Mouse (Mus musculus) forebrain, embryonic 12.5 days (tissue): ENCODE measurements around the gene Myrip. TPM values are rescaled to one million over a fixed set of nuclear protein-coding genes. Genes with fewer than 3 reads are reported as not detected.
A peak's percentile ranks its signal among the peaks of the same experiment; 100 is the strongest.

Source experiments
- ATAC-seq: fragments of 200-750 bp; cut with Nextera tagmentation; 2 replicates; pipeline ENCODE4 v1.8.0; 2017; ENCODE audit warnings: moderate TSS enrichment; ENCODE audit not compliant: low FRiP score
- H3K27ac ChIP-seq: fragments of 300-500 bp; sonication (generic); 2 replicates; pipeline ENCODE4 v1.5.1; 2016; ENCODE audit warnings: mild to moderate bottlenecking
- H3K27me3 ChIP-seq: fragments of 300-500 bp; sonication (generic); 2 replicates; pipeline ENCODE4 v1.6.1; 2016; ENCODE audit warnings: mild to moderate bottlenecking
- H3K36me3 ChIP-seq: fragments of 300-500 bp; sonication (generic); replicated peaks from 2 replicates; pipeline ENCODE4 v1.6.1; 2016; ENCODE audit warnings: mild to moderate bottlenecking
- H3K4me1 ChIP-seq: fragments of 300-500 bp; sonication (generic); 2 replicates; pipeline ENCODE4 v1.6.1; 2016
- H3K4me2 ChIP-seq: fragments of 300-500 bp; sonication (generic); 2 replicates; pipeline ENCODE4 v1.6.1; 2016; ENCODE audit warnings: mild to moderate bottlenecking, moderate library complexity
- H3K4me3 ChIP-seq: fragments of 300-500 bp; sonication (generic); replicated peaks from 2 replicates; pipeline ENCODE4 v1.5.1; 2016; ENCODE audit warnings: mild to moderate bottlenecking
- H3K9ac ChIP-seq: fragments of 300-500 bp; sonication (generic); 2 replicates; pipeline ENCODE4 v1.6.1; 2016; ENCODE audit warnings: mild to moderate bottlenecking
- H3K9me3 ChIP-seq: fragments of 300-500 bp; sonication (generic); 2 replicates; pipeline ENCODE4 v1.6.1; 2016
- WGBS: fragments of 180-500 bp; shearing (Covaris S2); methylation state at CpG from one replicate; pipeline ENCODE4 v1.1.7; 2016; 5-methylcytosine and 5-hydroxymethylcytosine counted together
- polyA plus RNA-seq: library from polyadenylated mRNA; unstranded; fragments of >200 nt; fragmentation: Nextera tagmentation; extraction: Ambion mirVana; gene quantifications from 2 replicates; pipeline ENCODE4 v1.2.1, GENCODE M21; 2016

Gene Myrip
- polyA plus RNA-seq, 1 experiment from 2014 or later: 0.96 TPM

GRCm38 (mm10) chr9:120409663-120410181, 108.4 kb downstream of the Myrip start:
- Histone ChIP-seq H3K4me2 (0 out of 2 replicates have a peak overlapping the region, but pooled peaks have one; percentile 1), H3K27me3 (0 out of 2 replicates have a peak, but pooled peaks cover 11% of the 10 kb centered on the region), H3K9ac (no peak overlapping the region; the same call in 1 of the 2 replicates), H3K36me3 (no peaks in the 10 kb centered on the region), H3K4me1 (peaks cover 7% of the 10 kb centered on the region; the same call in 1 of the 2 replicates), H3K4me3 (no peak overlapping the region), H3K27ac (peak overlapping the region; percentile 46; the same call in 1 of the 2 replicates), H3K9me3 (no peaks in the 10 kb centered on the region)
- ATAC-seq: no peak
- 76% methylated on average over 17 of the region's 17 CpGs for WGBS

DNA sequence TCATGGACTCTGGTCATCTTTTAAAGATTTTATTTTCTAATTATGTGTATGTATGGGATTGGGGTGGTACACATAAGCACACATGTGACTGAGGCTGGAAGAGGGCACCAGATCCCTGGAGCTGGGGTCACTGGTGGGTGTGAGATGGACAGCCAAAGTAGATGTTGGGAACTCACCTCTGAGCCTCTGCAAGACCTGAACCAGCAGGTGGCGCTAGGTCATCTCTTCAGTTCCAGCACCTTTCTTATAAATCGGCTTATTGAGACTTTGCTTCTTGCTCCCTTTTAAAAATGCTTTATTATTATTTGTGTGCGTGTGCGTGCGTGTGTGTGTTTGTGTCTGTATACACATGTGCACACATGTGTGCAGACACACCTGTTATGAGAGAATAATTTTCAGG, 109.1 kb downstream of the Myrip start:
- no peaks in the 10 kb centered on the region for H3K36me3 ChIP-seq
- no peaks in the 10 kb centered on the region for H3K9me3 ChIP-seq
- peaks cover 7% of the 10 kb centered on the region; the same call in 1 of the 2 replicates for H3K4me1 ChIP-seq
- no peak for ATAC-seq
- 0 out of 2 replicates have a peak, but pooled peaks cover 11% of the 10 kb centered on the region for H3K27me3 ChIP-seq
- no peak overlapping the region for H3K27ac ChIP-seq
- H3K9ac ChIP-seq: no peak overlapping the region
- no peak overlapping the region for H3K4me3 ChIP-seq
- WGBS: 24% methylated on average over 5 of the region's 5 CpGs
- no peak overlapping the region for H3K4me2 ChIP-seq

DNA sequence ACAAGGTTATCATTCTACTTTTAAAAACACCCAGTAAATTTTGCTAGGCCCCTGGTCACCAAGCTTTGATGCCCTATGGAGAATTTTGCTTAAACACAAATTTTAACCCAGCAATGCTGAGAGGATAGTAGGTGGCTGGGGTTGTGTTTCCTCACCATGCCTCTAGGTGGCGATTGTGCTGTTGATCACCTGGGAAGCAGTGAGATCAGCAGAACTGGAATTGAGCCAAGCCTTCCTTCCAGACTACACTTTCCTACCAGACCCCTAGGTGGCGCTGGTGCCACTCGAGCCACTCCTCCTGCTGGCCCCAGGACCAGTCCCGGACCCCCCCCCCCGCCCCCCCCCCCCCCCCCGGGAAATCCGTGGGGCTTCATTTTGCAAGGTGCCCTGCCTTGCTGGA, 114.2 kb downstream of the Myrip start:
- Histone ChIP-seq H3K9me3 (no peaks in the 10 kb centered on the region), H3K36me3 (no peaks in the 10 kb centered on the region), H3K4me1 (no peaks in the 10 kb centered on the region), H3K27me3 (0 out of 2 replicates have a peak, but pooled peaks cover 11% of the 10 kb centered on the region), H3K27ac (no peak overlapping the region), H3K9ac (no peak overlapping the region), H3K4me2 (no peak overlapping the region), H3K4me3 (no peak overlapping the region)
- 0% methylated on average over 5 of the region's 7 CpGs for WGBS
- ATAC-seq: peak; percentile 44; the same call in 1 of the 2 replicates

- no peak overlapping the region for H3K4me2 ChIP-seq
- no peaks in the 10 kb centered on the region for H3K4me1 ChIP-seq
- H3K9ac ChIP-seq: no peak overlapping the region
- 0 out of 2 replicates have a peak, but pooled peaks cover 11% of the 10 kb centered on the region for H3K27me3 ChIP-seq
- H3K4me3 ChIP-seq: no peak overlapping the region
- 86% methylated on average over 5 of the region's 5 CpGs for WGBS
- H3K27ac ChIP-seq: no peak overlapping the region
- no peak for ATAC-seq
- H3K36me3 ChIP-seq: no peaks in the 10 kb centered on the region
- no peaks in the 10 kb centered on the region for H3K9me3 ChIP-seq
Measured at GRCm38 (mm10) chr9:120416151-120416550, 114.8 kb downstream of the Myrip start.

- 78% methylated on average over 5 of the region's 5 CpGs for WGBS
- H3K9ac ChIP-seq: no peak overlapping the region
- no peaks in the 10 kb centered on the region for H3K4me1 ChIP-seq
- H3K4me2 ChIP-seq: no peak overlapping the region
- H3K27ac ChIP-seq: no peak overlapping the region
- 0 out of 2 replicates have a peak, but pooled peaks cover 7% of the 10 kb centered on the region for H3K27me3 ChIP-seq
- no peaks in the 10 kb centered on the region for H3K36me3 ChIP-seq
- no peak overlapping the region for H3K4me3 ChIP-seq
- no peaks in the 10 kb centered on the region for H3K9me3 ChIP-seq
- no peak for ATAC-seq
Measured at GRCm38 (mm10) chr9:120416729-120417128, 115.4 kb downstream of the Myrip start.

DNA sequence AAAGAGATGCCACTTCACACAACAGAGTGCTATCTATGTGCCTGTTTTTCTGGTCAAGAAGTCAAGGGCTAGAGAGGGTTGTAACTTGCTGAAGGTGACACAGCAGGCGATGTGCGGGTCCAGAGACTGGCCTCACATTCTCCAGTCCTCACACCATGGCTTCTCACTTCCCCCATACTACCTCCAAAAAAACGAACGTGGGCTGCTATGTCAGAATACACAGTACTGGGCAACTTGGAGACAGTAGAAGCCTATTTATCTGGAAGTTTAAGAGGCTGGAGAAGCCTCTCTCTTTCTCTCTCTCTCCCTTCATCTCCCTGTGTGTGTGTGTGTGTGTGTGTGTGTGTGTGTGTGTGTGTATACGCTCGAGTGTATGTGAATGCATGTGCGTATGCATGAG, 117.3 kb downstream of the Myrip start:
- Histone ChIP-seq H3K4me3 (no peak overlapping the region), H3K27ac (no peak overlapping the region), H3K4me1 (no peaks in the 10 kb centered on the region), H3K27me3 (no peaks in the 10 kb centered on the region), H3K9ac (no peak overlapping the region), H3K9me3 (no peaks in the 10 kb centered on the region), H3K36me3 (no peaks in the 10 kb centered on the region), H3K4me2 (no peak overlapping the region)
- ATAC-seq: no peak
- 90% methylated on average over 5 of the region's 7 CpGs for WGBS

GRCm38 (mm10) chr9:120424567-120424966, 123.3 kb downstream of the Myrip start:
- Histone ChIP-seq H3K9me3 (no peaks in the 10 kb centered on the region), H3K36me3 (no peaks in the 10 kb centered on the region), H3K27ac (no peak overlapping the region), H3K27me3 (no peaks in the 10 kb centered on the region), H3K4me2 (no peak overlapping the region), H3K4me1 (no peaks in the 10 kb centered on the region), H3K9ac (no peak overlapping the region), H3K4me3 (no peak overlapping the region)
- 79% methylated on average over 7 of the region's 7 CpGs for WGBS
- ATAC-seq: no peak

DNA sequence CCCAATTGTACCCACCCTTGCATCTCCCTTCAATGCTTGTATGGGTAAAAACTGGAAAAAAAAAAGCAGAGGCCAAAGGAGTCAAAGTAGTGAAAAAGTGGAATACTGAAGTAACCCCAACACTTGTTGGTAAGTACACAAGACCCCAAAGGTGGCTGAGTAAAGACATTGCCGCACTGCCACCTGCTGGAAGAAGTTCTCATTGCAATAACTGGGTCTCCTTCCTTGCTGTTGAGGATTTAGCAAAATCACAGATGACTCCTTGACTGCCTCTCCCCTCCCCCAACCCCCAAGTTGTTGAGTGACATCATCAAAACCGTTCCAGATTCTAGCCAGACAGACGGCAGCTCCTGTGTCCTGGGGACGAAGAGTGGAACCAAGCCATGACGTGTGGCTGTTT, 124.5 kb downstream of the Myrip start:
- no peak for ATAC-seq
- H3K36me3 ChIP-seq: no peaks in the 10 kb centered on the region
- no peaks in the 10 kb centered on the region for H3K9me3 ChIP-seq
- no peaks in the 10 kb centered on the region for H3K4me1 ChIP-seq
- no peak overlapping the region for H3K4me3 ChIP-seq
- WGBS: 42% methylated on average over 5 of the region's 5 CpGs
- no peak overlapping the region for H3K4me2 ChIP-seq
- no peaks in the 10 kb centered on the region for H3K27me3 ChIP-seq
- H3K9ac ChIP-seq: no peak overlapping the region
- H3K27ac ChIP-seq: no peak overlapping the region

- no peaks in the 10 kb centered on the region for H3K27me3 ChIP-seq
- ATAC-seq: no peak
- H3K4me3 ChIP-seq: no peak overlapping the region
- no peaks in the 10 kb centered on the region for H3K36me3 ChIP-seq
- H3K4me2 ChIP-seq: no peak overlapping the region
- H3K4me1 ChIP-seq: no peaks in the 10 kb centered on the region
- no peak overlapping the region for H3K9ac ChIP-seq
- no peaks in the 10 kb centered on the region for H3K9me3 ChIP-seq
- WGBS: 70% methylated on average over 6 of the region's 6 CpGs
- no peak overlapping the region for H3K27ac ChIP-seq
Measured at GRCm38 (mm10) chr9:120428181-120428580, 126.9 kb downstream of the Myrip start.

- no peak overlapping the region for H3K9ac ChIP-seq
- H3K27ac ChIP-seq: no peak overlapping the region
- H3K9me3 ChIP-seq: no peaks in the 10 kb centered on the region
- WGBS: 33% methylated on average over 8 of the region's 8 CpGs
- H3K4me3 ChIP-seq: no peak overlapping the region
- ATAC-seq: peak; percentile 53
- H3K4me1 ChIP-seq: peaks cover 20% of the 10 kb centered on the region
- H3K27me3 ChIP-seq: no peaks in the 10 kb centered on the region
- H3K4me2 ChIP-seq: no peak overlapping the region
- no peaks in the 10 kb centered on the region for H3K36me3 ChIP-seq
Measured at GRCm38 (mm10) chr9:120433747-120434146, 132.4 kb downstream of the Myrip start.

GRCm38 (mm10) chr9:120435841-120436240, 134.5 kb downstream of the Myrip start:
- H3K9me3 ChIP-seq: 0 out of 2 replicates have a peak, but pooled peaks cover 3% of the 10 kb centered on the region
- H3K9ac ChIP-seq: no peak overlapping the region
- peak overlapping the region; percentile 73 for H3K27ac ChIP-seq
- H3K4me3 ChIP-seq: no peak overlapping the region
- no peaks in the 10 kb centered on the region for H3K36me3 ChIP-seq
- no peak overlapping the region for H3K4me2 ChIP-seq
- no peaks in the 10 kb centered on the region for H3K27me3 ChIP-seq
- ATAC-seq: no peak
- 55% methylated on average over 8 of the region's 8 CpGs for WGBS
- peaks cover 20% of the 10 kb centered on the region for H3K4me1 ChIP-seq

GRCm38 (mm10) chr9:120436854-120437253, 135.5 kb downstream of the Myrip start:
- H3K4me2 ChIP-seq: no peak overlapping the region
- H3K4me1 ChIP-seq: peaks cover 20% of the 10 kb centered on the region
- H3K27ac ChIP-seq: peak overlapping the region; percentile 73; the same call in 1 of the 2 replicates
- H3K36me3 ChIP-seq: no peaks in the 10 kb centered on the region
- no peaks in the 10 kb centered on the region for H3K27me3 ChIP-seq
- no peak for ATAC-seq
- H3K9ac ChIP-seq: no peak overlapping the region
- 0 out of 2 replicates have a peak, but pooled peaks cover 3% of the 10 kb centered on the region for H3K9me3 ChIP-seq
- H3K4me3 ChIP-seq: no peak overlapping the region
- 62% methylated on average over 2 of the region's 2 CpGs for WGBS

DNA sequence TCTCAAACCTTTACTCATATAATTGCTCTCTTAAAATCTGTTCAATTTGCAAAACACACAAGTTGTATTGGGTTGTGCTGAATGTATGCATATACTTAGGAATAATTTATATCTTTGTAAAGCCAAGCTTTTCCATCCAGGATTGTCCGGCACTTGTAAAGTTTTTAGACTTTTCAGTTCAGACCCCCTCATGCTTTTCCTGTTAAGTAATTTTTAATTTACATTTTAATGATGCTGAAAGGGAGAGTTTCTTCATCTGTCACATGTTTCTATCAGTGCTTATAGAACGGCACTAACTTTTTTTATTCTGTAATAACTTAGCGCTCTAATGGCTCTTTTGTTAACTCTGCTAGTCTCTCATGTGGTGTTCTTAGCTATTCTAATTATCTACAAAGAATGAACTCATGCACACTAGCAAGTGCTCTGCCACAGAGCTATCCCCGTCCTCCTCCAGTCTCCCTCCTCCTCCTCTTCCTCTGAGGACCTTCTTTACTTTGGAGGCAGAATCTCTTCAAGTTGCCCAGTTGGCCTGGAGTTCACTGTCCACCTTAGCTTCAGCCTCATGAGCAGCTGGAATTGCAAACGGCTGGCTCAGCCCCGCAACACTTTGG, 136.1 kb downstream of the Myrip start:
- H3K36me3 ChIP-seq: no peaks in the 10 kb centered on the region
- 0 out of 2 replicates have a peak, but pooled peaks cover 3% of the 10 kb centered on the region for H3K9me3 ChIP-seq
- H3K9ac ChIP-seq: no peak overlapping the region
- WGBS: 29% methylated on average over 6 of the region's 6 CpGs
- peaks cover 20% of the 10 kb centered on the region for H3K4me1 ChIP-seq
- peak overlapping the region; percentile 83 for H3K27ac ChIP-seq
- H3K27me3 ChIP-seq: no peaks in the 10 kb centered on the region
- ATAC-seq: peak; percentile 64; the same call in 1 of the 2 replicates
- H3K4me3 ChIP-seq: no peak overlapping the region
- peak overlapping the region; percentile 13; the same call in 1 of the 2 replicates for H3K4me2 ChIP-seq
